Mouse (Mus musculus) brain, embryonic 14.5 days (tissue): Measurements from ENCODE around the gene Rbp4. TPM values are rescaled to one million over a fixed set of nuclear protein-coding genes. Genes with fewer than 3 reads are reported as not detected.
A peak's percentile ranks its signal among the peaks of the same experiment; 100 is the strongest.

ENCODE experiments used
- DNase-seq: peaks from one replicate; pipeline ENCODE4 v3.0.0-alpha.2; 2011; ENCODE audit warnings: low read depth
- CTCF ChIP-seq: fragments of 200-500 bp; IDR thresholded peaks from 2 replicates; pipeline ENCODE4 v1.5.1; 2012; ENCODE audit warnings: inconsistent platforms, mild to moderate bottlenecking, moderate library complexity, borderline replicate concordance; ENCODE audit not compliant: insufficient read depth, insufficient read length; ENCODE audit errors: extremely low read depth
- POLR2A ChIP-seq: fragments of 200-500 bp; IDR thresholded peaks from 2 replicates; pipeline ENCODE4 v1.6.1; 2012; ENCODE audit warnings: mild to moderate bottlenecking, inconsistent platforms, borderline replicate concordance; ENCODE audit not compliant: poor library complexity, insufficient read depth, insufficient read length, severe bottlenecking; ENCODE audit errors: extremely low read depth
- polyA plus RNA-seq: library from polyadenylated mRNA; depleted of rRNA; stranded (reverse); fragments of >200 nt; gene quantifications from 2 replicates; pipeline ENCODE4 v1.2.3, GENCODE M21; 2012; rRNA removed

The Rbp4 gene
- 2.0 and 2.4 TPM in 2 replicates for polyA plus RNA-seq

- TF ChIP-seq POLR2A (no peak), CTCF (no peak)
- DNase-seq = no peak
Observed at GRCm38 (mm10) chr19:38125219-38125610, at the start of gene Rbp4. Gene Rbp4, minus strand, starts transcription at chr19:38125281.

- no peak for DNase-seq
Observed at GRCm38 (mm10) chr19:38164633-38165032, 39.6 kb upstream of the Rbp4 start.

GRCm38 (mm10) chr19:38161648-38162354 lies 36.7 kb upstream of the Rbp4 start:
- no peak for TF ChIP-seq CTCF
- TF ChIP-seq POLR2A = no peak
- DNase-seq = no peak

More at GRCm38 (mm10) chr19:38164633-38165032, 39.6 kb upstream of the Rbp4 start:
- TF ChIP-seq CTCF (no peak), POLR2A (no peak)

DNA sequence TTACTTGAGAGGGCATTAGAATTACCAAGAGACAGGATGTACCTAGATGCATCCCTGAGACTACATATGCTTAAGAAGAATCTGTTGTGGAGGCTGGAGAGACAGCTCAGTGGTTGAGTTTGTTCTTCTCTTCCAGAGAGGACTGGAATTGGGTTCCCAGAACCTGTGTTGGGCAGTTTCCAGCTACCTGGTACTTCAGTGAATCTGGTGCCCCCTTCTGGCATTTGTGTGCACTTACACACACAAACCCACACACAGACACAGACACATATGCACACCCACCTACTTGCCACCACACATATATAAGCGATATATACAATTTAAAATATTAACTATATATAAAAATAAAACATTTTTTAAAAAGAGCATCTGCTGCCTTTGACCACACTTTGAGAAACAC lies 31.2 kb upstream of the Rbp4 start:
- DNase-seq = no peak
- TF ChIP-seq CTCF = no peak
- no peak for TF ChIP-seq POLR2A

- DNase-seq = no peak
- TF ChIP-seq POLR2A = no peak
Observed at GRCm38 (mm10) chr19:38143540-38144271, 18.6 kb upstream of the Rbp4 start.

- no peak for DNase-seq
- TF ChIP-seq POLR2A (no peak), CTCF (no peak)
Observed at GRCm38 (mm10) chr19:38134806-38135205, 9.7 kb upstream of the Rbp4 start.

DNA sequence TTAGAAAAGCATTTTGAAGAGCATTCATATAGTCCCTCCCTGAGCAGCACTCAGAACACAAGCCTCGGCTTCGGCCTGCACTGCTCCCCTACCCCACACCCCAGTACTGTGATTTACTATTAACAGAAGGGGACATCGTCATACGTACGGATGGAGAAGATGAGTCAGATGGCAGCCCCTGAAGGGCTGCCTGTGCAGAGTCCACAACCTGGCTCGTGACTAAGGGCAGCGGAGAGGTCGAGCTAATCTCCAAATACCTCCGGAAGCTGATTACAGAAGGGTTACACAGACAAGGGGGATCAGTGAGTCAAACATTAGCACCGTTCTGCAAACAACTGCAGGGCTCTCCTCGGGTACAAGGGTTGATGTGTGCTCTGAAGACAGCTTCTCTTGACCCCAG lies 8.9 kb upstream of the Rbp4 start:
- TF ChIP-seq CTCF (no peak), POLR2A (no peak)
- no peak for DNase-seq

- TF ChIP-seq CTCF (no peak), POLR2A (no peak)
- DNase-seq = no peak
Observed at GRCm38 (mm10) chr19:38132481-38132880, 7.4 kb upstream of the Rbp4 start, which contains the start of gene Pde6c. Gene Pde6c, plus strand, starts transcription at chr19:38132781.

- no peak for TF ChIP-seq POLR2A
- TF ChIP-seq CTCF = no peak
- no peak for DNase-seq
Observed at GRCm38 (mm10) chr19:38126656-38127055, 1.6 kb upstream of the Rbp4 start.

DNA sequence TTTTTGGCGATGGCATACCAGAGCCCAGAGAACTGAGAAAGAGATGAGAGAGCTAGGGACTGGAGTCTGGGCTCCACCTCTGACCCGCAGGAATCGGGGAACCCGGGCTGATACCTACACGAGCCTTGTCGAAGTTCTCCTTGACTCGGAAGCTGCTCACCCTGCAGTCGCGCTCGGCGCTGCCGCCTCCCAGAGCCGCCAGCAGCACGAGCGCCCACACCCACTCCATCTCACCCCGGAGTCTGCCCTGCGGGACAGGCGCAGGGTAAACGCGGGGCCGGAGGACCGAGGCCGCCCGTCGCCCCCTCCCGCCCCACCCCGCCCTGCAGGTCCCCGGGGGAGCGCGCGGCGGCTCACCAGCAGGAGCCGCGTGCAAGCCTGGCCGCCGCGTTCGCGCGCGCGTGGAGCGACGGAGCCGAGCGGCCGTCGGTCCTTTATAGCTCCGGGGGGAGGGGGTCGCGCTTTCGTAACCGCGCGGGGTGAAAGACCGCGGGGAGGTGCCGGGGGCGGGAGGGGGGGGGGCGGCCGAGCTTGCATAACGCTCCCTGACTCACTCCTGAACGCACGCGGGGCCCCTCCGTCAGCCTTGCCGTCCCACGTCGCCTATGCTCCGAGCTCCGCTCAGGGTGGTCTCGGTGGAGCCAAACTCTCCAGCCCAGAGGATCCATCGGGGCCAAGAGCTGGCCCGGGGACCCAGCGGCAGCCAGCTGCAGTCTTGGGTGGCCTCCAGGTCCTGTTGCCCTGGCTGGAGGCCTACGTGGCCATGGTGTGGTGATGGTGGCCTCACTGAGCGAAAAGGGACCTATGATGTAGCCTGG lies 471 bp downstream of the Rbp4 start:
- TF ChIP-seq POLR2A (no peak), CTCF (no peak)
- peak; percentile 31 for DNase-seq

GRCm38 (mm10) chr19:38123921-38124320 lies 1.2 kb downstream of the Rbp4 start:
- peak; percentile 1 for DNase-seq
- TF ChIP-seq POLR2A (no peak), CTCF (no peak)
